Mouse (Mus musculus): ENCODE results near the gene Ube4b.

The Ube4b gene

GRCm38 (mm10) chr4:149339426-149340214 lies 86.9 kb downstream of the Ube4b start:
- in situ Hi-C loops (cut with MboI, MseI): no loop called here

- in situ Hi-C loops (cut with MboI, MseI): no loop called here
Measured at GRCm38 (mm10) chr4:149338137-149338536, 88.4 kb downstream of the Ube4b start.

GRCm38 (mm10) chr4:149337353-149337752 lies 89.2 kb downstream of the Ube4b start:
- in situ Hi-C loops (cut with MboI, MseI): no loop called here

DNA sequence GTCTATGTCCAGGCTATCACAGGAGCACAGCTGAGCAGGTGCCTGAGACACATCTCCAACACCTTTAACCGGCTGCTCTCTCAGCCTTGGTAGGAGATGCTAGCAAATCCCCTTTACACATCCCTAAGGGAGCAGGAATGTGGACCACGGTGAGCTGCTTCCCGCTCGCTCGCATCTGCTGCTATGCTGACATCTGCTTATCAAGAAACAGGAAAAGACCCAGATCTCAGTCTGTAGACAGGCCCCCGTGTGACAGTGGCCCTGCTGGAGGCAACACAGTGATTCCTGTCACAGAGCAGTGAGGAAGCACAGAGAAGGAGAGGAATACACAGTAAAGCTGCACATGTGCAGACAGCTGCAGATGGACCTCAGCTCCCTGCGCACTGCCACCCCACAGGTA lies 90.2 kb downstream of the Ube4b start:
- in situ Hi-C loops (cut with MboI, MseI): no loop called here

DNA sequence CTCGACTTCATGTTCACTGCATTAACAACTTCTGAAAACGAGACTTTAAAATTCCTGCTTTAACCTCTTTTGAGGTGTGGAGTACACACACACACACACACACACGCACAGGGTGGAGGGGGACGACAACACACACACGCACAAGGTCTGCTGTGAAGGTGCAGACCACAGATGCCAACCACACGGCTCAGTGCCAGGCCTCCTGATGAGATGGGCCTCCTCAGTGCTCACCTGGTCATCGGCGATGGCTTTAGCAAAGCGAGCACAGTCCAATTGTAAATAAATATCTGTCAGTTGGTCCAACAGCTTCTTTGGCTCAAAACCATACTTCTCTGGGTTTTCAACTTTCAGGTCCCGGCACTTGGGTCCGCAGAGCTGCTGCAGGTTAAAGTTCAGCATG lies 91.7 kb downstream of the Ube4b start:
- in situ Hi-C loops (cut with MboI, MseI): no loop called here

- in situ Hi-C loops (cut with MboI, MseI): no loop called here
Measured at GRCm38 (mm10) chr4:149332726-149333125, 93.8 kb downstream of the Ube4b start.

- in situ Hi-C loops (cut with MboI, MseI): no loop called here
Measured at GRCm38 (mm10) chr4:149330495-149330894, 96.1 kb downstream of the Ube4b start.

- in situ Hi-C loops (cut with MboI, MseI): no loop called here
Measured at GRCm38 (mm10) chr4:149328735-149329134, 97.8 kb downstream of the Ube4b start.

- in situ Hi-C loops (cut with MboI, MseI): no loop called here
Measured at GRCm38 (mm10) chr4:149327281-149327680, 99.3 kb downstream of the Ube4b start.

DNA sequence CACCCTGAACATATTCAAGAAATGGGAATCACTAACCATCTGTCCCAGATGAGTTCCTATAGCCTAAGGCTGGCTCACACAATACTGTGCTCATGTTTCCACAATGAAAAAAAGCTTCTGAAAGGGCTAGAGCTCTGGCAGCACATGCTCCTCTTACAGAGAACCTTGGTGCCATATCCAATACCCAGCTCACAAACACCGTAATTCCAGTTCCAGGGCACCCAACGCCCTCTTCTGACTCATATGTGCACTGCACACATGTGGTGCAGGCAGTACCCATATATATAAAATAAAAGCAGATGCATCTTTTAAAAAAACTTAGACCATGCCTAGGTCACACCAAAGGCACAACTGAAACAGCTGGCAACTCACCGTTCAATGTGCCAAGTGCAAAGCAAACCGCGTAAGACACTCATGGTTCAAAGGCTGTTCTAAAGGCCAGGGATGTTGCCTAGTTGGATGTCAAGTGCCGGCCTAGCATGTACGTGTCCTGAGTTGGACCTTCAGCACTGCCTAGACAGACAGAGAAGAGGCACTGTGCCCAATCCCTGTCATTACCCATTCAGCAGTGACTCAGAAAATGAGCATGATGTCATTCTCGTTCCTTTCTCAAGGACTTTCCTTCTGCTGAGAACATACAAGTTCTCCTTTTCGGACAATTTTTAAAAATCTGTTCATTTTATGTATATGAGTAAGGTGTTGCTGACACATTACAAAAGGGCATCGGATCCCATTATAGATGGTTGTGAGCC lies 101.0 kb downstream of the Ube4b start:
- in situ Hi-C loops (cut with MboI, MseI): no loop called here

- in situ Hi-C loops (cut with MboI, MseI): no loop called here
Measured at GRCm38 (mm10) chr4:149323730-149324129, 102.8 kb downstream of the Ube4b start.

DNA sequence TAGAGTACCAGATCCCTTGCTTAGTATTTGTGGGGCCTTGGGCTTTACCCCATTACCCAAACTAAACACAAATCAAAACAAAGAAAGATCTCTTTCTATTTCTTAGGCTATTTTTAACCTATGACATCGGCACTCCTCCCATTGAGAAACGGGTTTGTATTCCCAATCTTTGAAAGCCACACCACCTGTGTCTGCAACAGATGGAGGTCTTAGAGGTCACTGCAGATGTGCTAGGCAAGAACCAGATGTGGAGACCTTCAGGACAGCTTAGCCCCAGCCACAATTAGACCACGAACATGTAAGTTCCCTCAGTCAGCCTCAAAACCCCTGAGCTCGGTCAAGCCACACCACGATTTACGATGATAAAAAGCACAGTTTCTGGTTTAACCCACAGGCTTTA lies 103.8 kb downstream of the Ube4b start:
- in situ Hi-C loops (cut with MboI, MseI): no loop called here

GRCm38 (mm10) chr4:149322286-149322685 lies 104.3 kb downstream of the Ube4b start:
- in situ Hi-C loops (cut with MboI, MseI): no loop called here

DNA sequence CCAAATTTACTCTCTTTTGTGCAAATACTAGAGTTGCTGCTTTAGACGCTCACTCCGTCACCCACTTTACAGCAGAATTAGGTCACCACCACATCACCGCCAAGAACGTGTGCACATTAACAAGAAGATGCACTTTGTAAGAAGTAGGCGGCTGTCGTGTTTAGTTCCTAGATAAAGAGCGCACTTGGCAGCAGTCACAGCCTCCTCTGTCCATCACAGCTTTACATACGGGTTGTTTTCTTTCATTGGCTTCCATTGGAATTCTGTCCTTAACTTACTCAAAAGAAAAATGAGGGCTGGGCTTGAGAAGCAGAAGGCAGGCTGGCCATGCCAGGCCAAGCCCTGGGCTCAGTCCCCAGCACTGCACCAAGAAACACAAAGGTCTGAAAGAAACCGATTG lies 107.5 kb downstream of the Ube4b start:
- in situ Hi-C loops (cut with MboI, MseI): no loop called here

- in situ Hi-C loops (cut with MboI, MseI): no loop called here
Measured at GRCm38 (mm10) chr4:149317387-149317786, 109.2 kb downstream of the Ube4b start.

DNA sequence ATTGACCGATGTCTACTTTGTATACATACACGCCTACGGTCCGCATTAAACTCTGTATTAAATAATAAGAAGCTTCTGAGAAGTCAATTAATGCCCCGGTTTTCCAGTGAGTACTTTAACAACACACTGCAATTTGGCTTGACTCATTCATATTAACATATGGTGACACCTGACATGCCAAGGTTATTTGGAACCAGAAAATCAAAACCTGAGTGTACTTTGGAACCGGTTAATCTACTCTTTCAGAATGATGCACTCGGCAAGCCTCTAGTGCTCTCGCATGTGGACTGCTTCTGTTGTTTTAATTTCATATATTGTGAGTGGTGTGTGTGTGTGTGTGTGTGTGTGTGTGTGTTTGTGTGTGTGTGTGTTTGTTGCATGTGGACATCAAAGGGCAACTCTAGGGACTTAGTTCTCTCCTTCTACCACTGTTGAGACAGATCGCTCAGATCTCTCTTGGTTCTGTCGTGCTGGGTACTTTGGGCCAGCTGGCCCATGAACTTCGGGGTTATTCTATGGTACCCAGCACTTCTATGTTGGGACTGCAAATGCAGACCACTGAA lies 112.2 kb downstream of the Ube4b start:
- in situ Hi-C loops (cut with MboI, MseI): no loop called here

DNA sequence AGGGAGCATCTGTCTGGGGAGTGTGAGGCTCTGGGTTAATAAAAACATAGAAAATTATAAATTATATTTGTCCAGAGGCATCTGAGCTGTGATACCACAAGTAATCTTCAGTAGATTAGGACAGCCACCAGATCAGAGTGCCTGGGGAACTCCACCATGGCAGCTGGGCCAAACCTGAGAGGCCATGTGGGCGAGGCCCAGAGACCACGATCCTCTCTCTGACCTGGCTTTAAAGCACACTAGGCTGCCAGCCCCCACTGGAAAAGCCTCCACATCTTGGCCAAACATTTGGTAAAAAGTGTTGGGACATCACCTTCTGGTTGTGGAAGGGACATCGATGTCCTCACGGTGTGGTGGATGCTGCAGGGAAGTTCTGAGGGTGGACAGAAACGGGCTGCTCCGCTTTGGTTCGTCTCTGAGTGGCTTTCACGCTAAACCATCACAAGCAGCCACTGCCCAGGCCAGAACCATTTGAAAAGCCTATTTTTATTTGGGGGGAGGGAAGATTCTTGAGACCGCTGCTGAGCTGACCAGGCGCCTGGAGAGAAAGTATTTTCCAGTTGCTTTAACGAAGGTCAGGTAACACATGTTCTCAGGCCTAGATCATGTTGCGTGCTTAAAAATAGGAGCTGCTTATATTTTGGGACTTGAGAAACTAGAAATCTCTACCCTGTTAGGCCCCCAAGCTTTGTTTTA lies 112.8 kb downstream of the Ube4b start:
- in situ Hi-C loops (cut with MboI, MseI): no loop called here

GRCm38 (mm10) chr4:149311996-149312395 lies 114.6 kb downstream of the Ube4b start:
- in situ Hi-C loops (cut with MboI, MseI): no loop called here

DNA sequence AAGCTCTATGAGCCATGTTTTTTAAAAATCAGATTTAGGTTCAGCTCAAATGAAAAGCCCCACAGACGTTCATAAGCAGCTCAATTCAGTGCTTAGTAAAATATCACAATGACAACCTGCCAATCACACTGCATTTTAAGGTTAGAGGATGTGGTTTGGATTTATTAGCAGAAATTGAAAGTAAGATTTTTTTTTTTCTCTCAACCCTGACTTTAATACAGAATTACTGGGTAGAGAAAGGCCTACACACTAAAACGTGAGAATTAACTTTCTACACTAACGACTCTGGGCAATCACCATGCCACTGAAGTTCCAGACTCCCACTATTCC lies 118.1 kb downstream of the Ube4b start:
- in situ Hi-C loops (cut with MboI, MseI): no loop called here

DNA sequence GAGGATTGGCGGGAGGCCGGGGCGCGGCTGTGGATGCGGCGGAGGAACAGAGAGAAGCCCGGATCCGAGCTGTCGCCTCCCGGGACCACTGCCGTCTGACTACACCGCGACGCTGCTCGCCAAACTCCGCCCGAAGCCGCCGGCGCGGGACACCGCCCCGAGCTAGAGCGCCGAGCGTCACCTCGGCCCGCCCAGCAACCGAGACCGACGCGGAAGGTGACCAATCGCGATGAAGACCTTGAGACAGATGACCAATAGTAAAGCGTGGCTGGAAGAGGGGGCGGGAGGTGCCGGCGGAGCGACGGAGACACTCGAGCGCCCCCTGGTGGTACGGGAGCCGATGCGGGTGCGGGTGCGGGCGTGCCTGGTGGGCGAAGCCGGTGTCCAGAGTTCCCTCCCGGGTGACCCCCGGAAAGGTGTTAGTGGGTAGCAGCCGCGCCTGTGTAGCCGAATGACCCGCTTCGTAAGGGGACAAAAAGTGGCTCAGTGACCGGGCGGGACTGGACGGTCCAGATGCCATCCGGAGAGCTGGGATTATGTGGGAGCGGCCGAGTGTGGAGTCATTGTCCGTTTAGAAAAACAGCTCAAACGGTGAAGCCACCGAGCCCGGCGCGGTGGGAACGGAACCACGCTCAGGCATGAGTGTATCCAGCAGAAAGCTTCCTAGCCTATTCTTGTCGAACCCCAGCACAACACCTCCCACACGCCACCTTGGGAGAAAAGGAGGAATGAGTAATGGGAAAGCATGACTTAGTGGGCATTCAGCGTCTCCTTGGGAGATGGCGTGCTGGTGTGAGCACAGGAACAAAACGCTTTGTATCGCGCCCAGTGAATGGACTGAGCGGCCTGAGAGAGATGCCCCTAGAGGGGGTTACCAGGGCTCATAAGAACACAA lies 118.7 kb downstream of the Ube4b start, which contains the start of gene Kif1b:
TSS of gene Kif1b (minus strand) at position 98 of the 895 bp plus-strand sequence.
- in situ Hi-C loops (cut with MboI, MseI): no loop called here

All from regulatory T cell (primary cell).